Mouse (Mus musculus) R1 (cell line): ENCODE data around the gene Irx2.

ENCODE experiments used
- DNase-seq: peaks from one replicate; pipeline ENCODE4 v3.0.0-alpha.2; 2018; ENCODE audit warnings: low read depth, low spot score

Irx2 gene

GRCm38 (mm10) chr13:72628462-72628916 is at the start of gene Irx2:
Gene Irx2 (plus strand): TSS chr13:72628820.
- peak; percentile 95 for DNase-seq

GRCm38 (mm10) chr13:72581276-72581675 is 47.3 kb upstream of the Irx2 start:
- DNase-seq = no peak

GRCm38 (mm10) chr13:72592526-72592925 is 36.1 kb upstream of the Irx2 start:
- DNase-seq = no peak

- DNase-seq = no peak
Measured at GRCm38 (mm10) chr13:72593310-72593709, 35.3 kb upstream of the Irx2 start.

- no peak for DNase-seq
Measured at GRCm38 (mm10) chr13:72593710-72594111, 34.9 kb upstream of the Irx2 start.

- no peak for DNase-seq
Measured at GRCm38 (mm10) chr13:72599254-72599653, 29.4 kb upstream of the Irx2 start.

GRCm38 (mm10) chr13:72608706-72609105 is 19.9 kb upstream of the Irx2 start:
- DNase-seq = peak; percentile 48

GRCm38 (mm10) chr13:72610277-72610676 is 18.3 kb upstream of the Irx2 start:
- no peak for DNase-seq

GRCm38 (mm10) chr13:72623926-72624846 is 4.4 kb upstream of the Irx2 start:
- DNase-seq = peak; percentile 37

- no peak for DNase-seq
Measured at GRCm38 (mm10) chr13:72624847-72625170, 3.8 kb upstream of the Irx2 start.

- DNase-seq = peak; percentile 33
Measured at GRCm38 (mm10) chr13:72625236-72625950, 3.2 kb upstream of the Irx2 start.

GRCm38 (mm10) chr13:72627391-72628321 is 964 bp upstream of the Irx2 start:
- peak; percentile 52 for DNase-seq

GRCm38 (mm10) chr13:72628935-72629631 is 463 bp downstream of the Irx2 start:
- peak; percentile 46 for DNase-seq

GRCm38 (mm10) chr13:72629806-72630205 is 1.2 kb downstream of the Irx2 start:
- DNase-seq = peak; percentile 50

GRCm38 (mm10) chr13:72630501-72631372 is 2.1 kb downstream of the Irx2 start:
- DNase-seq = peak; percentile 17

GRCm38 (mm10) chr13:72631373-72632021 is 2.9 kb downstream of the Irx2 start:
- DNase-seq = peak; percentile 43

- no peak for DNase-seq
Measured at GRCm38 (mm10) chr13:72632361-72632760, 3.7 kb downstream of the Irx2 start.

GRCm38 (mm10) chr13:72633097-72633496 is 4.5 kb downstream of the Irx2 start:
- DNase-seq = no peak

- no peak for DNase-seq
Measured at GRCm38 (mm10) chr13:72634752-72635315, 6.2 kb downstream of the Irx2 start.
